Mouse (Mus musculus): ENCODE results near the gene Stau1.

- TF ChIP-seq CTCF (IDR thresholded peaks at IDR 0.05), result no peak
- TF ChIP-seq EP300 (IDR thresholded peaks at IDR 0.05), result no peak
These were observed 59.9 kb downstream of the Stau1 start for GRCm38 (mm10) chr2:166936166-166936565.

All from lung, postnatal 0 days (tissue).